Mouse (Mus musculus) lung, adult 2 months (tissue): ENCODE measurements at regions not wholly inside any gene's neighbourhood (a gene's known extent, or its start where the extent isn't known, plus 50 kb on each side); places are given as distances from the start of the nearest gene placed in this dataset.
A peak's percentile ranks its signal among the peaks of the same experiment; 100 is the strongest.
"Not testable (repeated sequence)": the region's sequence is repeated elsewhere in the genome, so short reads cannot be mapped to it uniquely, and the experiment has no call there.

Source experiments
- DNase-seq: peaks from one replicate; pipeline ENCODE4 v3.0.0; 2022
- H3K4me1 ChIP-seq: fragments of 200-500 bp; 2 replicates; pipeline ENCODE4 v1.6.1; 2011; ENCODE audit warnings: low read length; ENCODE audit not compliant: control insufficient read depth, insufficient read depth
- H3K4me3 ChIP-seq: fragments of 200-500 bp; replicated peaks from 2 replicates; pipeline ENCODE3; 2011; ENCODE audit warnings: low read depth, mild to moderate bottlenecking, control low read depth, low read length; ENCODE audit errors: extremely low read depth
- CTCF ChIP-seq: fragments of 200-500 bp; IDR thresholded peaks from 2 replicates; pipeline ENCODE4 v1.5.1; 2011; ENCODE audit warnings: mild to moderate bottlenecking, low read length, control low read depth; ENCODE audit not compliant: insufficient read depth
- POLR2A ChIP-seq: fragments of 200-500 bp; IDR thresholded peaks from 2 replicates; pipeline ENCODE4 v1.6.1; 2011; ENCODE audit warnings: low read depth, mild to moderate bottlenecking, control low read depth, low read length, borderline replicate concordance; ENCODE audit errors: extremely low read depth
- WGBS: fragments of 180-500 bp; shearing (Covaris S2); methylation state at CpG from one replicate; pipeline ENCODE4 v1.1.7; 2018; 5-methylcytosine and 5-hydroxymethylcytosine counted together

DNA sequence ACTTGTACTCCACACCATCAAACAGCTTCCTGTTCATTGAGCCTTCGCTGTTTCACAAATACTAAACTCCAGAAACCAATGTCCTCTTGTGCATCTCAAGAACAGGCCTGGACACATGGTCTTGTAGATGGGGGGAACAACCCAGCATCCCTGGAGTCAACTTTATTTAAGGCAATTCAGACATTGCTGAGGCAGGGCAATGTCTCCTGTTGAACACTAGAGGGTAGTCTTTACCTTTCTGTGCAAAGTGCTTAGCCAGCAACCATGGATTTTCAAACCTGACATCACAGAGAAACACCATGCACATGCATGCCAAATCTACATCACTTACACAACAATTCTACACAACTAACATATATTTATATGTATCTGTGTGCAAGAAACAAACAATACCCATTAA, 327.5 kb downstream of the Rapgef2 start:
- DNase-seq = no peak
- H3K4me3 ChIP-seq = no peak overlapping the region
- TF ChIP-seq POLR2A = no peak
- TF ChIP-seq CTCF = peak; percentile 54; the same call in 1 of the 2 replicates
- WGBS = 15% methylated on average over 1 of the region's 1 CpGs
- no peaks in the 10 kb centered on the region for H3K4me1 ChIP-seq

GRCm38 (mm10) chr3:78955364-78955763, 331.0 kb downstream of the Rapgef2 start:
- H3K4me1 ChIP-seq = no peaks in the 10 kb centered on the region
- WGBS = 74% methylated on average over 7 of the region's 7 CpGs
- no peak for DNase-seq
- H3K4me3 ChIP-seq = no peak overlapping the region
- TF ChIP-seq CTCF = no peak
- no peak for TF ChIP-seq POLR2A

DNA sequence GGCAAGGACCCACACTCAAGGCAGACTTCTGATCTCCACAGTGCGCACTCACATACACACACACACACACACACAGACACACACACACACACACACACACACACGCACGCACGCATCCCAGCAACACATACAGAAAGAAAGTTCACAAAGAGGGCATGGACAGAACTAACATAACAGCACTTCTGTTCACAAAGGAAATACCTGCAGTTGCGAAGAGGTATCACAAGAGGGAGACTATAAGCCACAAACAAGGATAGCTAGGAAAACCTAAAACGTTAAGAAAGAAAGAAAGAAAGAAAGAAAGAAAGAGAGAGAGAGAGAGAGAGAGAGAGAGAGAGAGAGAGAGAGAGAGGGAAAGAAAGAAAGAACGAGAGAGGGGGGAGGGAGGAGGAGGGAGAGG, 336.9 kb downstream of the Rapgef2 start:
- WGBS = 57% methylated on average over 6 of the region's 7 CpGs
- DNase-seq, H3K4me3 ChIP-seq, H3K4me1 ChIP-seq: not testable (repeated sequence)

DNA sequence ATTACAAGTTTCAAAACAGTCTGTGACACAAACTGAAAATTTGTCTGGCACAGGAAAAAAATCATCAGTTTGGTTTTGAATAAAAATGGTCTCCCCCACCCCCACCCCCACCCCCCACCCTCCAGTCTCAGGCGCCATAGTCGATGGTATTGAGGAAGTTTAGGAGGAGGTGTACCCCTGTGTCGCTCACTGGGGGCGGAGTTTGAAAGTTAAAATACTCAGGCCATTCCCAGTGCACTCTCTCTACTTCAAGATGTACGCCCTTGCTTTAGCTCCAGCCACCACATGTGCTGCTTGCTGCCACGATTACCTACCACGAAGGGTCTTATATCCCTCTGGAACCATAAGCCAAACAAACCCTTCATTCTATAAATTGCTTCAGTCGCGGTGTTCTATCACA, 337.6 kb downstream of the Rapgef2 start:
- TF ChIP-seq POLR2A = no peak
- TF ChIP-seq CTCF = no peak
- WGBS = 83% methylated on average over 9 of the region's 9 CpGs

DNA sequence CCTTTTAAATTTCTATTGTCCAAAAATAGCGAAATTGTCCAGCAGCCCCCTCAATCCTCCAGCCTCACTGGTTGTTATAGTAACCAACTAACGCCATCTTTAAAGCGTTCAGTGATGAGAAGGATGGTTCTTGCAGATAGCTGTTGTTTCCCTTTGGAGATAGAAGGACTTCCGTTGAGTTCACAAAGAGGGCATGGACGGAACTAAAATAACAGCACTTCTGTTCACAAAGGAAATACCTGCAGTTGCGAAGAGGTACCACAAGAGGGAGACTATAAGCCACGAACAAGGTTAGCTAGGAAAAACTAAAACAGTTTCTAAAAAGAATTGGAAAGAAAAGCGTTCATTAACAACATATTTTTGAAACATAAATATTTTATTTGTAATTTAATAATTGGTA, 338.1 kb downstream of the Rapgef2 start:
- H3K4me3 ChIP-seq = no peak overlapping the region
- DNase-seq = peak; percentile 8
- H3K4me1 ChIP-seq = no peaks in the 10 kb centered on the region
- WGBS = 15% methylated on average over 8 of the region's 8 CpGs
- TF ChIP-seq POLR2A (no peak), CTCF (no peak)

More for the DNA sequence above, 337.6 kb downstream of the Rapgef2 start:
- DNase-seq = no peak
- Histone ChIP-seq H3K4me3 (no peak overlapping the region), H3K4me1 (no peaks in the 10 kb centered on the region)

GRCm38 (mm10) chr3:78947183-78947582, 339.1 kb downstream of the Rapgef2 start:
- Histone ChIP-seq H3K4me1 (no peaks in the 10 kb centered on the region), H3K4me3 (no peak overlapping the region)
- no peak for DNase-seq
- no peak for TF ChIP-seq POLR2A
- 72% methylated on average over 9 of the region's 9 CpGs for WGBS

DNA sequence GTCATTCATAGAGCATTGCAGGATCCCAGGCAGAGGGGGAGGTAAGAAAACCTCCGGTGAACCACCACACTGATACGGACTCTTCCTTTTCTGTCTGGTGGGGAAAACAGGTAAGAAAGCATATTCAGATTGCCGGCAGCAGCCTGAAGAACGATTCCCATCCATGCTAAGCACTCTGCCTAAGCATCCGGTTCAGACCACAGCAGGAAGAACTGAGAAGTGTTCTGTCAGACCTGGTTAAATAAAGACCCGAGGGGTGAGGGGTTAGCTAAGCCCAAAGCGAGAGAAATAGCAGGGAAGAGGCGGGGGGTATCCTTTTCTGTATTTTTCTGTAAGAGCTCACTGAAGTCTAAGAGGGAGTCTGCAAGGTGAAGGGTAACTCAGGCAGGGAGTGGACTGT, 342.1 kb downstream of the Rapgef2 start:
- no peak overlapping the region for H3K4me3 ChIP-seq
- TF ChIP-seq CTCF (no peak), POLR2A (no peak)
- H3K4me1 ChIP-seq = no peaks in the 10 kb centered on the region
- WGBS = 52% methylated on average over 8 of the region's 8 CpGs
- DNase-seq = no peak

DNA sequence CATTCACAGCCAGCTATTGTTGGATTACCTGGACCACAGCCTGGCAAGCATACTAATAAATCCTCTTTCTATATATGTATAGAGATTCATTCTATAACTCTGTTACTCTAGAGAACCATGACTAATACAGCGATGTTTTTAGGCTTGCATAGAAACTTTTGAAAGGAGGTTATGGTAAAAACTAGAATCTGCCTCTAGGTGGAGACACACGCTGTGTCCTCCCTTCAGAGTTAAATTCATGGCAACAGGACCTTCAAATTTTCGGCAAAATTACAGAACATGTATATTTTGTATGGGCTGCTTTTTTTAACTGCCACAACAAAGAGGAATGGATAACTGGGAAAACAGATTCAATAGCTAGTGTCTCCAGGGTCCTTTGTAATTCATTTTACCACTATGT, 353.3 kb downstream of the Rapgef2 start:
- DNase-seq = no peak
- no peak overlapping the region for H3K4me3 ChIP-seq
- WGBS = 74% methylated on average over 3 of the region's 3 CpGs
- TF ChIP-seq POLR2A = no peak
- TF ChIP-seq CTCF = no peak
- H3K4me1 ChIP-seq = no peaks in the 10 kb centered on the region

DNA sequence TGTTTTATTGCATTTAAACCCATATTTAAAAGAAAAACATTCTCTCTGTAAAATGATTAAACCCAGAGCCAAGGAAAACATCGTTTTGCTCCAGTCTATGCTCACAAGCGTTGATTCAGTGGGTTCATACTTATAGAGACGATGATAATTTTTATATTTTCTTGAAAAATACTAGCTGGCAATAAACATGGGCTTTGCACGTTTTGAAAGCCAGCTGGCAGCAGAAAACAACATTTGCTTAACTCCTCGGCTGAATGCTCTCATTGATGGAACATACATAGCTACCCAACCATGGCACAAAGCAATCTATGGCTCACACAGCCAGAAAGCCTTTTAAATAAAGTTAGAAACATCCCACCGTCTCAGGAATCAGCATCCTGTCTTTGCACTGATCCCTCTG, 366.5 kb downstream of the Rapgef2 start:
- no peak overlapping the region for H3K4me3 ChIP-seq
- 52% methylated on average over 6 of the region's 6 CpGs for WGBS
- no peaks in the 10 kb centered on the region for H3K4me1 ChIP-seq
- TF ChIP-seq CTCF = no peak
- TF ChIP-seq POLR2A = no peak
- no peak for DNase-seq

GRCm38 (mm10) chr3:78919407-78919806, 366.9 kb downstream of the Rapgef2 start:
- Histone ChIP-seq H3K4me3 (peak overlapping the region; percentile 61), H3K4me1 (no peaks in the 10 kb centered on the region)
- WGBS = 7% methylated on average over 12 of the region's 12 CpGs
- peak; percentile 69 for DNase-seq
- TF ChIP-seq POLR2A (no peak), CTCF (peak; percentile 93)
